Mouse (Mus musculus) ES-E14 (cell line): ENCODE measurements around the gene Hist1h4f.

Source experiments
- HCFC1 ChIP-seq: IDR thresholded peaks from 2 replicates; pipeline ENCODE4 v1.6.1; 2012; ENCODE audit warnings: low read length, inconsistent platforms, borderline replicate concordance; ENCODE audit not compliant: insufficient read depth
- MAFK ChIP-seq: IDR thresholded peaks from 2 replicates; pipeline ENCODE4 v1.6.1; 2014; ENCODE audit warnings: mild to moderate bottlenecking, low read depth, low read length, inconsistent platforms; ENCODE audit not compliant: insufficient read depth
- ZC3H11A ChIP-seq: IDR thresholded peaks from 2 replicates; pipeline ENCODE4 v1.6.1; 2012; ENCODE audit warnings: low read depth, mild to moderate bottlenecking, inconsistent platforms, low read length, borderline replicate concordance
- ZNF384 ChIP-seq: IDR thresholded peaks from 2 replicates; pipeline ENCODE4 v1.6.1; 2012; ENCODE audit warnings: low read depth, low read length, inconsistent platforms

GRCm38 (mm10) chr13:23510127-23510526 is 41.3 kb downstream of the Hist1h4f start:
- TF ChIP-seq ZNF384: no peak
- TF ChIP-seq HCFC1: no peak
- no peak for TF ChIP-seq ZC3H11A
- TF ChIP-seq MAFK: no peak
